Mouse (Mus musculus) ES-Bruce4 (cell line): Measurements from ENCODE around the gene Tnfsf4. TPM values are rescaled to one million over a fixed set of nuclear protein-coding genes. Genes with fewer than 3 reads are reported as not detected.

Source experiments
- H3K27ac ChIP-seq: 2 replicates; pipeline ENCODE4 v1.5.1; 2012; ENCODE audit warnings: low read length, inconsistent platforms; ENCODE audit not compliant: insufficient read depth
- H3K27me3 ChIP-seq: 2 replicates; pipeline ENCODE4 v1.6.1; 2012; ENCODE audit warnings: mild to moderate bottlenecking, low read length, inconsistent platforms; ENCODE audit not compliant: control insufficient read depth, poor library complexity, insufficient read depth, severe bottlenecking
- H3K36me3 ChIP-seq: 2 replicates; pipeline ENCODE4 v1.6.1; 2012; ENCODE audit warnings: inconsistent platforms, mild to moderate bottlenecking, low read length, moderate library complexity; ENCODE audit not compliant: control insufficient read depth, poor library complexity, insufficient read depth, severe bottlenecking
- H3K4me1 ChIP-seq: one replicate; pipeline ENCODE4 v1.8.1; 2011; ENCODE audit warnings: low read length; ENCODE audit not compliant: control insufficient read depth, insufficient read depth
- H3K4me3 ChIP-seq: 2 replicates; pipeline ENCODE4 v1.5.1; 2011; ENCODE audit warnings: low read depth, mild to moderate bottlenecking, low read length
- H3K9ac ChIP-seq: 2 replicates; pipeline ENCODE4 v1.6.1; 2012; ENCODE audit warnings: low read depth, mild to moderate bottlenecking, inconsistent platforms; ENCODE audit not compliant: poor library complexity, severe bottlenecking
- H3K9me3 ChIP-seq: replicated peaks from 2 replicates; pipeline ENCODE4 v1.6.1; 2012; ENCODE audit warnings: mild to moderate bottlenecking, low read length, inconsistent platforms; ENCODE audit not compliant: control insufficient read depth, poor library complexity, insufficient read depth, severe bottlenecking
- CTCF ChIP-seq: IDR thresholded peaks from one replicate; pipeline ENCODE4 v1.8.1; 2011; ENCODE audit warnings: low read depth, low read length
- EP300 ChIP-seq: IDR thresholded peaks from 2 replicates; pipeline ENCODE4 v1.6.1; 2011; ENCODE audit warnings: low read depth, low read length; ENCODE audit not compliant: insufficient read depth
- POLR2A ChIP-seq: IDR thresholded peaks from one replicate; pipeline ENCODE4 v1.8.1; 2011; ENCODE audit warnings: low read length; ENCODE audit not compliant: insufficient read depth
- polyA plus RNA-seq: library from polyadenylated mRNA; stranded (reverse); fragments of >200 nt; gene quantifications from 2 replicates; pipeline ENCODE4 v1.2.4, GENCODE M21; 2011; ENCODE audit warnings: low read depth; ENCODE audit not compliant: missing spikeins, insufficient read depth, insufficient read length

Gene Tnfsf4
- polyA plus RNA-seq, 1 experiment = not detected

DNA sequence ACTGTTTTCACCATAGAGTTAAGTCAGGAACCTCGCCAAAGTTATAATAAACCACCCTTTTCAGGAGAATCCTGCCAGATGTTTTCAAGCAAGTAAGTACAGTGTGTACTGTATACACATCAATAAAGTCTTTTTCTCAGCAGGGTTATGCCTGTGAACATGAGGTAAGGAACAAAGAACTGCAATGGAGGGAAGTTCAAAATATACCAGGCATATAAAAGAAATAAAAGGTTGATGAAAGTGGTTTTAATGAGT lies 31.8 kb downstream of the Tnfsf4 start:
- H3K27ac ChIP-seq = no peak overlapping the region

DNA sequence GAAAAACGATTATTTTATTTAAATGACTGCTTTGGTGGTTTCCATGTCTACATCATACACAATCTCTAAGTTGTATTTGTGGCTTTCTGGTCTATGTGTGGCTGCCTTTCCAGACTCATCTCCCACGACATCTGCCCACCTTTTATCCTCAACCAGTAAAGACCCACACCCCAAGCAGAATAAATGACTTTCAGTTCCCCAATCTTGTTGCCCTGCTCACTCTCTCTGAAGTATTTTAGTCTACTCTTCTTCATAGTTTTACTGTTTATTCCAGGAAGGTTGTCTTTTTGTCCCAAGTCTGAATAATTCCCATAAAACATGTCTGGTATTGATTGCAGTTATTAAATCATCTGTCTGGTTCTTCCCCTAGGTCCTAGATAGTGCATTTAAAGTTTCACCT lies 40.6 kb downstream of the Tnfsf4 start:
- TF ChIP-seq CTCF = no peak
- TF ChIP-seq POLR2A = no peak
- TF ChIP-seq EP300 = no peak
- no peaks in the 10 kb centered on the region for H3K9me3 ChIP-seq
- H3K9ac ChIP-seq = no peak overlapping the region
- no peaks in the 10 kb centered on the region for H3K4me1 ChIP-seq
- no peak overlapping the region for H3K4me3 ChIP-seq
- no peaks in the 10 kb centered on the region for H3K27me3 ChIP-seq
- H3K36me3 ChIP-seq = no peaks in the 10 kb centered on the region
- no peak overlapping the region for H3K27ac ChIP-seq

More for the DNA sequence above, 31.8 kb downstream of the Tnfsf4 start:
- Histone ChIP-seq H3K4me3 (no peak overlapping the region), H3K9me3 (no peaks in the 10 kb centered on the region), H3K9ac (no peak overlapping the region), H3K27me3 (no peaks in the 10 kb centered on the region), H3K36me3 (no peaks in the 10 kb centered on the region), H3K4me1 (no peaks in the 10 kb centered on the region)
- no peak for TF ChIP-seq EP300

DNA sequence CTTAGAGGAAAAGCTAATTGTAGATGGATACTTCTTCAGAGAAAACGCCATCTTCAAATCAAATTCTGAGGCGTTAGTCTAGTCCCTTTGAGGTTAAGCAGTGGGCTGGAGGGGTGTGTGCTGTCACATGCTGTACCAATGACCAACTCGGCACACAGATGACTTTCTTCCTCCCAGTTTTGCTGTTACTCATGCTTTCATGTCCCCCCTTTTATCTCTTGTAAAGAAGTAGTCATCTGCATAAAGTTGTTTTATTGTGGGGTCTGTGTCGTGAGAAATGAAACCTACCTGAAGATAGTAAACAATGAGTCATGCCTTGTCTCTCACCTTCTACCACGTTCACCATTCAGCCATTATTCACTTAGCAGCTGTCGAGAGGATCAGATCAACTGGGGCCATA lies 41.3 kb downstream of the Tnfsf4 start:
- Histone ChIP-seq H3K4me1 (no peaks in the 10 kb centered on the region), H3K9me3 (no peaks in the 10 kb centered on the region), H3K27me3 (no peaks in the 10 kb centered on the region), H3K4me3 (no peak overlapping the region), H3K36me3 (no peaks in the 10 kb centered on the region), H3K9ac (no peak overlapping the region), H3K27ac (no peak overlapping the region)
- TF ChIP-seq EP300 (no peak), CTCF (no peak), POLR2A (no peak)

DNA sequence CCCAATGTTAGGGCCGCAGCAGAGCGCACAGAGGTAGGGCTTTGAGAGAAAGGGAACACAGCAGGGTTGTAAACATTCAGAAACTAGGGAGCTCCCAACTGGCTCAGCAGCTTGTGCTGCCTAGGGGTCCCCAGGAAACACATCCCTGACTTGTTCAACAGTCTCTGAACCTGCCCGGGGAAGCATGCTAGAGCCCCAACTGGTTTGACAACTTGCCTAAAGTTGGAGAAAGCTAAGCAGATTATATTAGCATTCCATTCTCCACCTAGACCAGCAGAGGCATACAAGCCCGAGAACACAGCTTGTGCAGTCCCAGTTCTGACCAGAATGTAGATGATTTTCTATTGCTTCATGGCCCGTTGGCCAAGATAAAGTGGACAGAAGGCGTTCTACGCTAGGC lies 49.6 kb downstream of the Tnfsf4 start:
- TF ChIP-seq EP300 (0 out of 2 replicates have a peak, but pooled peaks have one; percentile 13), POLR2A (no peak)
- H3K27ac ChIP-seq = peak overlapping the region; percentile 58; the same call in 1 of the 2 replicates
- no peak overlapping the region for H3K4me3 ChIP-seq
- no peak overlapping the region for H3K9ac ChIP-seq
- no peaks in the 10 kb centered on the region for H3K27me3 ChIP-seq
- H3K4me1 ChIP-seq = peaks cover 8% of the 10 kb centered on the region
- no peaks in the 10 kb centered on the region for H3K36me3 ChIP-seq
- H3K9me3 ChIP-seq = no peaks in the 10 kb centered on the region

DNA sequence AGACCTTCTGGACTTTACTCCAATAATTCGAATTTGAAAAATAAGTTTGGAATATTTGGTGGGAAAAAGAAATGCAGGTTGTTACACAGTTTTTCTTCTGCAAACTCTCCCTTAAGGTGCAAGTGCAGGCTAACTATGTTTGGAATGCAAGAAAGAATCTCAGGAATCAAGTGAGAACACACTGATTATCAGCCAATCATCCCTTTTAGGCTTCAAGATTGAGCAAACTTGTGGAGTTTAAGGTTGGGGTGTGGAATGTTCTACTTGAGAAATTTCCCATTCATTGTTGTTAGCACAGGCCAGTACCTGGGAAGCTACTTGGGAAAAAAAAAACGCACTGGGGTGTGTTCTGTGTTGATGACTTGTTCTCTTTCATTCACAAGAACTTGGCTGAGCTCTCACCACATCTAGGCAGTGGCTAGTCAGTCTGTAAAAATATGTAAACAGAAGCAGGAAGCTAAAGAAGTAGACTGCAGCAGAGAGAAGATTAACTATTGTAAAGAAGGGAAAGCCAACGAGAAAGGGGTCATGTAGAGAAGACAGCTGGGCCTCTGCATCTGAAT lies 56.6 kb downstream of the Tnfsf4 start:
- no peaks in the 10 kb centered on the region for H3K9me3 ChIP-seq
- H3K9ac ChIP-seq = no peak overlapping the region
- H3K27ac ChIP-seq = no peak overlapping the region
- no peaks in the 10 kb centered on the region for H3K4me1 ChIP-seq
- no peak for TF ChIP-seq EP300
- TF ChIP-seq POLR2A = no peak
- no peak for TF ChIP-seq CTCF
- H3K27me3 ChIP-seq = no peaks in the 10 kb centered on the region
- H3K4me3 ChIP-seq = no peak overlapping the region
- no peaks in the 10 kb centered on the region for H3K36me3 ChIP-seq

DNA sequence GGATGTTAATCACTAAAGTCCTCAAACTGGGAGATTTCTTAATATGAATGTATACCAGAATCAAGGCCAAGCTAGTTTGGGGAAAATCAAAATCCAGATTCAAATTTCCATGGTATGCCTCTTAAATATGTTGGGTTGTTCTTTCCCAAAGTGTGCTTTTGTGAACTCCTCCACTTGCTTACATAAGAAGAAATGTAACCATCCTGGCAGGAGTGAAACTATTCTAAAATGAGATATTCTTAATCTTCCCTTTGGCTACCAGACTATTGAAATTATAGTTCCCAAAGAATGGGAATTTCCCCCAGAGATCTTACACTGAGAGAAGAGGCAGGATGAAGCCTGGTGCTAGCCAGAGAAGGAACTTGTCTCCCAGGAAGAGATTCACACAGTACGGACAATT lies 57.0 kb downstream of the Tnfsf4 start:
- no peaks in the 10 kb centered on the region for H3K9me3 ChIP-seq
- H3K4me3 ChIP-seq = no peak overlapping the region
- no peaks in the 10 kb centered on the region for H3K36me3 ChIP-seq
- no peak overlapping the region for H3K27ac ChIP-seq
- no peaks in the 10 kb centered on the region for H3K4me1 ChIP-seq
- H3K27me3 ChIP-seq = no peaks in the 10 kb centered on the region
- no peak for TF ChIP-seq POLR2A
- no peak for TF ChIP-seq EP300
- no peak for TF ChIP-seq CTCF
- no peak overlapping the region for H3K9ac ChIP-seq
